Mouse (Mus musculus) liver, adult (tissue): ENCODE measurements around the gene Urod.

Experiments used
- GATA4 ChIP-seq: IDR thresholded peaks from 2 replicates; pipeline ENCODE4 v1.6.1; 2014; ENCODE audit warnings: mild to moderate bottlenecking, low read length; ENCODE audit not compliant: insufficient replicate concordance

Urod gene

GRCm38 (mm10) chr4:117004649-117005048 lies 10.4 kb upstream of the Urod start:
- no peak for TF ChIP-seq GATA4

GRCm38 (mm10) chr4:117002543-117003521 lies 8.6 kb upstream of the Urod start:
- no peak for TF ChIP-seq GATA4

GRCm38 (mm10) chr4:117001957-117002356 lies 7.7 kb upstream of the Urod start:
- TF ChIP-seq GATA4 = no peak

- no peak for TF ChIP-seq GATA4
Measured at GRCm38 (mm10) chr4:116999513-117000154, 5.4 kb upstream of the Urod start.

GRCm38 (mm10) chr4:116995798-116996135 lies 1.6 kb upstream of the Urod start:
- TF ChIP-seq GATA4 = no peak

GRCm38 (mm10) chr4:116995131-116995797 lies 1.1 kb upstream of the Urod start, which contains the start of gene Hectd3:
Hectd3 (plus strand) TSS chr4:116995317.
- no peak for TF ChIP-seq GATA4

- TF ChIP-seq GATA4 = no peak
Measured at GRCm38 (mm10) chr4:116991366-116991765, 2.8 kb downstream of the Urod start.

GRCm38 (mm10) chr4:116989731-116990130 lies 4.5 kb downstream of the Urod start:
- TF ChIP-seq GATA4 = no peak

GRCm38 (mm10) chr4:116987122-116987456 lies 7.1 kb downstream of the Urod start:
- no peak for TF ChIP-seq GATA4

GRCm38 (mm10) chr4:116986400-116987121 lies 7.7 kb downstream of the Urod start:
- peak; percentile 34; the same call in 1 of the 2 replicates for TF ChIP-seq GATA4

GRCm38 (mm10) chr4:116985681-116986080 lies 8.5 kb downstream of the Urod start:
- TF ChIP-seq GATA4 = no peak

GRCm38 (mm10) chr4:116976503-116976902 lies 17.7 kb downstream of the Urod start:
- no peak for TF ChIP-seq GATA4

GRCm38 (mm10) chr4:116954951-116955350 lies 39.3 kb downstream of the Urod start:
- no peak for TF ChIP-seq GATA4

- no peak for TF ChIP-seq GATA4
Measured at GRCm38 (mm10) chr4:116951642-116952041, 42.6 kb downstream of the Urod start.

- no peak for TF ChIP-seq GATA4
Measured at GRCm38 (mm10) chr4:116944055-116944454, 50.2 kb downstream of the Urod start.

GRCm38 (mm10) chr4:116942695-116943094 lies 51.5 kb downstream of the Urod start:
- TF ChIP-seq GATA4 = no peak
